27 mouse cellular contexts compared by ENCODE assay signal in the genomic region with DNA sequence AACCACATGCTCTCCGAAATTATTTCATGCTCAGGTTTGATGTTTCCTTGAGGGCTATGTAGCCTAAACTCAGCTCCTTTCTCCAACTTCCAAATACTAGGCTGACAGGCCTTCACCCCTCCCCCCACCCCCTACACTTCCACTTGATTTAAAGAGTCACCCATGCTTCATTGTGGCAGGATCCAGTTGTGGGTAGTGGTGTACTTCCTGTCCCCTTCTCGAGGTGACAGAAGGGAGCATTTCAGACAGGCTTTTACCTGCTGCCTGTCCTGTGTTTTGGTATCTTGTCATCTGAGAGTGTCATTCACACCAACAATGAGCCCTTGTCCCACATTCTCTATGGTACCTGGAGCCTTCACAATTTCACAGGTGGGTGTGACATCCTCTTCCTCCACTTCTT. TPM values are rescaled to one million over a fixed set of nuclear protein-coding genes. Genes with fewer than 3 reads are reported as not detected.
DNase-seq lines count a peak whose midpoint lies in the region; ATAC-seq and TF ChIP-seq lines count a peak whose summit lies in the region.
"Had no signal": no experiment of that assay in that cellular context is flagged by ENCODE, and none has a peak within 500 bp of the region (broad histone marks: within the 10 kb centered on the region; RNA-seq: fewer than 3 reads in every experiment).

No protein-coding gene starts in this region.

- TF ChIP-seq POLR2A in heart, adult 2 months (IDR thresholded peaks at IDR 0.05; ENCODE audit: insufficient read depth, low read depth, low read length) = no peak

- no peak overlapping the region for H3K4me3 ChIP-seq in heart, adult 2 months
- no peak overlapping the region for H3K4me3 ChIP-seq in left cerebral cortex, adult 2 months
- H3K4me3 ChIP-seq in limb, embryonic 10.5 days = no peak overlapping the region
- H3K4me3 ChIP-seq: embryonic facial prominence, embryonic 15.5 days; hindbrain, embryonic 13.5 days; intestine, embryonic 15.5 days; midbrain, embryonic 10.5 days; myocyte; stomach, embryonic 15.5 days had no signal

- H3K27ac ChIP-seq in heart, adult 2 months = peak overlapping the region; percentile 31
- peak overlapping the region; percentile 91 for H3K27ac ChIP-seq in left cerebral cortex, adult 2 months
- no peak overlapping the region for H3K27ac ChIP-seq in limb, embryonic 10.5 days
- H3K27ac ChIP-seq: embryonic facial prominence, embryonic 15.5 days; hindbrain, embryonic 13.5 days; intestine, embryonic 15.5 days; midbrain, embryonic 10.5 days; stomach, embryonic 15.5 days had no signal

- TF ChIP-seq EP300 in heart, adult 2 months (IDR thresholded peaks at IDR 0.05; ENCODE audit: insufficient read depth, low read depth, low read length) = no peak

- peak; percentile 57 for ATAC-seq in CD4-positive, CD25-positive, alpha-beta regulatory T cell, adult 4 months
- ATAC-seq in inflammation-experienced regulatory T-cells, adult 6 months = peak; percentile 55
- ATAC-seq: forebrain, embryonic 16.5 days; intestine, embryonic 15.5 days; midbrain, embryonic 16.5 days had no signal

- no peak for DNase-seq in heart, adult 2 months
- DNase-seq in heart, adult 18-20 months = no peak
- DNase-seq in left cerebral cortex, adult 2 months (ENCODE audit: extremely low spot score in 1 of 2, low spot score in 2 of 2) = no peak
- no peak for DNase-seq in left cerebral cortex, adult 9 months (ENCODE audit: low spot score in 2 of 2)
- DNase-seq in left cerebral cortex, adult 8-10 months (ENCODE audit: low spot score in 2 of 2) = no peak
- no peak for DNase-seq in limb, embryonic 10.5 days (ENCODE audit: low spot score)
- DNase-seq: adrenal gland, postnatal 25 days; cerebellum, adult 8-10 months; cerebellum, postnatal 36 days; gastrocnemius, postnatal 25 days; heart, postnatal 10 days; kidney, adult 9 months; kidney, postnatal 25 days; left cerebral cortex, postnatal 4 days; liver; lung, postnatal 10 days had no signal

- 45% methylated on average over 2 of the region's 2 CpGs for WGBS in heart, adult 2 months
- WGBS in limb, embryonic 10.5 days = 56% methylated on average over 2 of the region's 2 CpGs

- no peaks in the 10 kb centered on the region for H3K9me3 ChIP-seq in limb, embryonic 10.5 days (replicated peaks)
- H3K9me3 ChIP-seq: embryonic facial prominence, embryonic 15.5 days; hindbrain, embryonic 13.5 days; intestine, embryonic 15.5 days; stomach, embryonic 15.5 days had no signal

- H3K4me1 ChIP-seq in heart, adult 2 months (ENCODE audit: control insufficient read depth, insufficient read depth, low read length) = peaks cover 18% of the 10 kb centered on the region
- H3K4me1 ChIP-seq in limb, embryonic 10.5 days = peaks cover 20% of the 10 kb centered on the region; the same call in 1 of the 2 replicates

- no peaks in the 10 kb centered on the region for H3K36me3 ChIP-seq in heart, adult 2 months (ENCODE audit: control insufficient read depth, insufficient read depth, low read length)
- no peaks in the 10 kb centered on the region for H3K36me3 ChIP-seq in limb, embryonic 10.5 days
- H3K36me3 ChIP-seq: embryonic facial prominence, embryonic 15.5 days; hindbrain, embryonic 13.5 days; intestine, embryonic 15.5 days; midbrain, embryonic 10.5 days; stomach, embryonic 15.5 days had no signal

- intact Hi-C loops in heart, adult 2 months (cut with DNase I) = no loop called here
- intact Hi-C loops in left cerebral cortex, adult 2 months (cut with DNase I) = no loop called here

- no peak overlapping the region for H3K9ac ChIP-seq in heart, adult 2 months (ENCODE audit: low read depth, low read length)
- H3K9ac ChIP-seq: embryonic facial prominence, embryonic 15.5 days; hindbrain, embryonic 13.5 days; intestine, embryonic 15.5 days; stomach, embryonic 15.5 days had no signal

- no peaks in the 10 kb centered on the region for H3K79me2 ChIP-seq in heart, adult 2 months (replicated peaks; ENCODE audit: control insufficient read depth, insufficient read depth, low read length)

- TF ChIP-seq CTCF in heart, adult 2 months (IDR thresholded peaks at IDR 0.05) = no peak
- no peak for TF ChIP-seq CTCF in left cerebral cortex, adult 2 months (IDR thresholded peaks at IDR 0.05)

- H3K27me3 ChIP-seq in heart, adult 2 months (ENCODE audit: control insufficient read depth, insufficient read depth, low read length) = no peaks in the 10 kb centered on the region
- no peaks in the 10 kb centered on the region for H3K27me3 ChIP-seq in limb, embryonic 10.5 days (ENCODE audit: low read depth, poor library complexity, severe bottlenecking)
- H3K27me3 ChIP-seq: embryonic facial prominence, embryonic 15.5 days; hindbrain, embryonic 13.5 days; intestine, embryonic 15.5 days; stomach, embryonic 15.5 days had no signal

RNA-seq across cellular contexts. Expression of gene Fxyd3, which starts 10.8 kb away (rescaled TPM):
- total RNA-seq in heart, adult 2 months (2021) = 1 to 10 TPM; 1.6 to 2.5 TPM
- polyA plus RNA-seq in heart, adult 2 months (2012; rRNA removed) = 4.9 and 5.5 TPM in 2 replicates
- 1 to 10 TPM in 1 of 2 experiments, under 1 TPM in 1; 0.87 to 2.5 TPM for total RNA-seq in heart, adult 18-20 months (2021)
- not detected for total RNA-seq in left cerebral cortex, adult 2 months (2021)
- polyA plus RNA-seq in CD4-positive, CD25-positive, alpha-beta regulatory T cell, adult 4 months (2017; shearing (Covaris generic)) = under 1 TPM in 1 of 2 experiments, not detected in 1; 0.27 TPM
- polyA plus RNA-seq in inflammation-experienced regulatory T-cells, adult 6 months (2017; shearing (Covaris generic)) = under 1 TPM in 1 of 3 experiments, not detected in 2; 0.18 TPM
- total RNA-seq in left cerebral cortex, adult 8-10 months (2022) = 1 to 10 TPM in 3 of 4 experiments, under 1 TPM in 1; 0.75 to 2.1 (median 1.2) TPM
- polyA plus RNA-seq in limb, embryonic 10.5 days (2016; fragmentation: Nextera tagmentation; extraction: Ambion mirVana) = 7.6 and 10.0 TPM in 2 replicates
- total RNA-seq: left cerebral cortex, postnatal 4 days had no signal
- polyA plus RNA-seq: midbrain, embryonic 16.5 days; neural tube, embryonic 14.5 days had no signal

RNA-seq across cellular contexts. Expression of gene Hpn, which starts 27.8 kb away (rescaled TPM):
- total RNA-seq in heart, adult 2 months (2021) = 1 to 10 TPM; 1.7 to 2.6 TPM
- 2.8 and 5.1 TPM in 2 replicates for polyA plus RNA-seq in heart, adult 2 months (2012; rRNA removed)
- 1 to 10 TPM; 2.2 to 2.4 TPM for total RNA-seq in heart, adult 18-20 months (2021)
- 1 to 10 TPM; 2.5 to 8.3 TPM for total RNA-seq in left cerebral cortex, adult 2 months (2021)
- 10 to 100 TPM in 1 of 2 experiments, 1 to 10 TPM in 1; 6.0 to 12.2 TPM for polyA plus RNA-seq in CD4-positive, CD25-positive, alpha-beta regulatory T cell, adult 4 months (2017; shearing (Covaris generic))
- 10 to 100 TPM in 1 of 3 experiments, 1 to 10 TPM in 2; 3.1 to 11.0 (median 8.1) TPM for polyA plus RNA-seq in inflammation-experienced regulatory T-cells, adult 6 months (2017; shearing (Covaris generic))
- total RNA-seq in left cerebral cortex, adult 8-10 months (2022) = 1 to 10 TPM; 2.0 to 4.4 (median 3.5) TPM
- polyA plus RNA-seq in limb, embryonic 10.5 days (2016; fragmentation: Nextera tagmentation; extraction: Ambion mirVana) = 3.1 TPM in 2 replicates
- polyA plus RNA-seq: forebrain, embryonic 16.5 days; myocyte had no signal

RNA-seq across cellular contexts. Expression of gene Lgi4, which starts 28.1 kb away (rescaled TPM):
- total RNA-seq in heart, adult 2 months (2021) = 1 to 10 TPM; 3.8 to 3.9 TPM
- 5.4 and 6.5 TPM in 2 replicates for polyA plus RNA-seq in heart, adult 2 months (2012; rRNA removed)
- 1 to 10 TPM; 2.1 to 4.1 TPM for total RNA-seq in heart, adult 18-20 months (2021)
- total RNA-seq in left cerebral cortex, adult 2 months (2021) = 10 to 100 TPM; 28.9 to 34.1 TPM
- not detected for polyA plus RNA-seq in CD4-positive, CD25-positive, alpha-beta regulatory T cell, adult 4 months (2017; shearing (Covaris generic))
- polyA plus RNA-seq in inflammation-experienced regulatory T-cells, adult 6 months (2017; shearing (Covaris generic)) = under 1 TPM in 2 of 3 experiments, not detected in 1; 0.09 to 0.13 TPM
- 10 to 100 TPM; 35.0 to 50.6 (median 40.8) TPM for total RNA-seq in left cerebral cortex, adult 8-10 months (2022)
- 0.13 and 0.16 TPM in 2 replicates for polyA plus RNA-seq in limb, embryonic 10.5 days (2016; fragmentation: Nextera tagmentation; extraction: Ambion mirVana)
- polyA plus RNA-seq: myocyte; neural tube, embryonic 14.5 days had no signal

RNA-seq across cellular contexts. Expression of gene Fxyd1, which starts 30.3 kb away (rescaled TPM):
- 100 to 1,000 TPM; 839 to 985 TPM for total RNA-seq in heart, adult 2 months (2021)
- 1,788 and 1,851 TPM in 2 replicates for polyA plus RNA-seq in heart, adult 2 months (2012; rRNA removed)
- 100 to 1,000 TPM; 861 to 937 TPM for total RNA-seq in heart, adult 18-20 months (2021)
- total RNA-seq in left cerebral cortex, adult 2 months (2021) = 10 to 100 TPM; 72.8 to 79.1 TPM
- not detected for polyA plus RNA-seq in CD4-positive, CD25-positive, alpha-beta regulatory T cell, adult 4 months (2017; shearing (Covaris generic))
- polyA plus RNA-seq in inflammation-experienced regulatory T-cells, adult 6 months (2017; shearing (Covaris generic)) = under 1 TPM in 1 of 3 experiments, not detected in 2; 0.85 TPM
- 100 to 1,000 TPM in 2 of 4 experiments, 10 to 100 TPM in 2; 57.6 to 144 (median 110) TPM for total RNA-seq in left cerebral cortex, adult 8-10 months (2022)
- 6.2 and 7.7 TPM in 2 replicates for polyA plus RNA-seq in limb, embryonic 10.5 days (2016; fragmentation: Nextera tagmentation; extraction: Ambion mirVana)

RNA-seq across cellular contexts. Expression of gene Fxyd7, which starts 36.0 kb away (rescaled TPM):
- 1 to 10 TPM in 1 of 2 experiments, under 1 TPM in 1; 0.63 to 1.5 TPM for total RNA-seq in heart, adult 2 months (2021)
- polyA plus RNA-seq in heart, adult 2 months (2012; rRNA removed) = 2.9 and 3.4 TPM in 2 replicates
- total RNA-seq in heart, adult 18-20 months (2021) = under 1 TPM; 0.40 to 0.59 TPM
- total RNA-seq in left cerebral cortex, adult 2 months (2021) = 100 to 1,000 TPM; 174 to 184 TPM
- polyA plus RNA-seq in CD4-positive, CD25-positive, alpha-beta regulatory T cell, adult 4 months (2017; shearing (Covaris generic)) = not detected
- not detected for polyA plus RNA-seq in inflammation-experienced regulatory T-cells, adult 6 months (2017; shearing (Covaris generic))
- total RNA-seq in left cerebral cortex, adult 8-10 months (2022) = 100 to 1,000 TPM; 162 to 173 (median 169) TPM
- polyA plus RNA-seq in limb, embryonic 10.5 days (2016; fragmentation: Nextera tagmentation; extraction: Ambion mirVana) = 0.30 and 1.3 TPM in 2 replicates
- polyA plus RNA-seq: myocyte had no signal

Comparison
In these comparisons a context has a peak if more than half of its experiments do, and no peak if none do; other contexts are left out.
1. RNA of gene Lgi4, which starts 28.1 kb away (total RNA-seq): 35.0 to 50.6 TPM in left cerebral cortex, adult 8-10 months and 28.9 to 34.1 TPM in left cerebral cortex, adult 2 months; 2.1 to 4.1 TPM in heart, adult 18-20 months and 3.8 to 3.9 TPM in heart, adult 2 months; every median in the first group is over 4 times any median in the second.